Mouse (Mus musculus) hindbrain, embryonic 11.5 days (tissue): ENCODE data around the gene Lrp11. TPM values are rescaled to one million over a fixed set of nuclear protein-coding genes. Genes with fewer than 3 reads are reported as not detected.

Experiments used
- ATAC-seq: fragments of 200-750 bp; cut with Nextera tagmentation; 2 replicates; pipeline ENCODE4 v1.8.0; 2017; ENCODE audit warnings: mild to moderate bottlenecking, moderate TSS enrichment, moderate library complexity; ENCODE audit not compliant: low FRiP score
- DNase-seq: peaks from one replicate; pipeline ENCODE4 v3.0.0-alpha.2; 2015; ENCODE audit warnings: low spot score
- H3K27ac ChIP-seq: fragments of 300-500 bp; sonication (generic); 2 replicates; pipeline ENCODE4 v1.5.1; 2014; ENCODE audit warnings: mild to moderate bottlenecking, low read depth, low read length
- H3K27me3 ChIP-seq: fragments of 300-500 bp; sonication (generic); 2 replicates; pipeline ENCODE4 v1.6.1; 2014; ENCODE audit warnings: mild to moderate bottlenecking, low read length, moderate library complexity, mixed read lengths; ENCODE audit not compliant: control insufficient read depth, insufficient read depth
- H3K36me3 ChIP-seq: fragments of 300-500 bp; sonication (generic); 2 replicates; pipeline ENCODE4 v1.6.1; 2014; ENCODE audit warnings: mild to moderate bottlenecking, low read length, moderate library complexity, mixed read lengths; ENCODE audit not compliant: control insufficient read depth, insufficient read depth
- H3K4me1 ChIP-seq: fragments of 300-500 bp; sonication (generic); replicated peaks from 2 replicates; pipeline ENCODE4 v1.6.1; 2014; ENCODE audit warnings: low read length, mixed read lengths; ENCODE audit not compliant: control insufficient read depth, insufficient read depth
- H3K4me2 ChIP-seq: fragments of 300-500 bp; sonication (generic); replicated peaks from 2 replicates; pipeline ENCODE4 v1.6.1; 2014; ENCODE audit warnings: mild to moderate bottlenecking, low read depth, low read length
- H3K4me3 ChIP-seq: fragments of 300-500 bp; sonication (generic); 2 replicates; pipeline ENCODE4 v1.5.1; 2014; ENCODE audit warnings: low read depth, low read length
- H3K9ac ChIP-seq: fragments of 300-500 bp; sonication (generic); 2 replicates; pipeline ENCODE4 v1.6.1; 2014; ENCODE audit warnings: low read depth, low read length
- H3K9me3 ChIP-seq: fragments of 300-500 bp; sonication (generic); 2 replicates; pipeline ENCODE4 v1.6.1; 2016; ENCODE audit warnings: low read length; ENCODE audit not compliant: control insufficient read depth
- WGBS: fragments of 180-500 bp; shearing (Covaris S2); extraction: QIAGEN DNeasy Blood & Tissue Kit; methylation state at CpG from one replicate; pipeline ENCODE4 v1.1.7; 2014; 5-methylcytosine and 5-hydroxymethylcytosine counted together
- polyA plus RNA-seq: library from polyadenylated mRNA; unstranded; fragments of >200 nt; fragmentation: Nextera tagmentation; extraction: Ambion mirVana; gene quantifications from 2 replicates; pipeline ENCODE4 v1.2.1, GENCODE M21; 2014

Lrp11 gene
- polyA plus RNA-seq, 1 experiment from 2014 or later: 9.3 TPM

GRCm38 (mm10) chr10:7664889-7665288 lies 75.3 kb downstream of the Lrp11 start:
- no peaks in the 10 kb centered on the region for H3K36me3 ChIP-seq
- H3K9ac ChIP-seq: no peak overlapping the region
- H3K4me2 ChIP-seq: no peak overlapping the region
- no peak overlapping the region for H3K4me3 ChIP-seq
- WGBS: 83% methylated on average over 1 of the region's 1 CpGs
- H3K4me1 ChIP-seq: no peaks in the 10 kb centered on the region
- H3K27me3 ChIP-seq: no peaks in the 10 kb centered on the region
- DNase-seq (no peak), ATAC-seq (no peak)
- no peaks in the 10 kb centered on the region for H3K9me3 ChIP-seq
- H3K27ac ChIP-seq: no peak overlapping the region

- Histone ChIP-seq H3K27ac (peak within 1 kb of the TSS; percentile 4; the same call in 1 of the 2 replicates), H3K4me3 (peak within 1 kb of the TSS; percentile 57), H3K4me2 (peak within 1 kb of the TSS; percentile 60), H3K9ac (peak within 1 kb of the TSS; percentile 45), H3K27me3 (no peaks in the 10 kb centered on the region), H3K4me1 (no peaks in the 10 kb centered on the region), H3K9me3 (no peaks in the 10 kb centered on the region), H3K36me3 (0 out of 2 replicates have a peak, but pooled peaks cover 2% of the 10 kb centered on the region)
- ATAC-seq (peak; percentile 86), DNase-seq (peak; percentile 93)
- under 1% methylated on average over 24 of the region's 24 CpGs for WGBS
Observed at GRCm38 (mm10) chr10:7667342-7667802, 77.8 kb downstream of the Lrp11 start, which contains the start of gene Nup43. Gene Nup43, plus strand, starts transcription at chr10:7667503.

GRCm38 (mm10) chr10:7673673-7674072 lies 84.1 kb downstream of the Lrp11 start:
- Histone ChIP-seq H3K9ac (no peak overlapping the region), H3K27me3 (no peaks in the 10 kb centered on the region), H3K36me3 (0 out of 2 replicates have a peak, but pooled peaks cover 2% of the 10 kb centered on the region), H3K27ac (no peak overlapping the region), H3K4me3 (no peak overlapping the region), H3K9me3 (no peaks in the 10 kb centered on the region), H3K4me2 (no peak overlapping the region), H3K4me1 (no peaks in the 10 kb centered on the region)
- ATAC-seq (no peak), DNase-seq (peak; percentile 34)
- 76% methylated on average over 1 of the region's 1 CpGs for WGBS

Other genes starting within 250 kb of the Lrp11 start
- 0.99 and 1.2 TPM in 2 replicates for gene Ulbp1, start 116.2 kb upstream of the Lrp11 start, polyA plus RNA-seq
- gene Nup43, start 77.7 kb downstream of the Lrp11 start, polyA plus RNA-seq: 62.3 and 68.1 TPM in 2 replicates
- 145 and 146 TPM in 2 replicates for gene Pcmt1, start 91.3 kb downstream of the Lrp11 start, polyA plus RNA-seq
- 15.5 and 16.1 TPM in 2 replicates for gene Lats1, start 91.4 kb downstream of the Lrp11 start, polyA plus RNA-seq
- 66.5 and 68.7 TPM in 2 replicates for gene Katna1, start 136.2 kb downstream of the Lrp11 start, polyA plus RNA-seq
- 53.1 and 57.1 TPM in 2 replicates for gene Ginm1, start 203.0 kb downstream of the Lrp11 start, polyA plus RNA-seq
- 47.1 and 51.0 TPM in 2 replicates for gene Ppil4, start 203.1 kb downstream of the Lrp11 start, polyA plus RNA-seq
- gene Zc3h12d, start 242.7 kb downstream of the Lrp11 start, polyA plus RNA-seq: 0.05 and 0.06 TPM in 2 replicates